Mouse (Mus musculus): ENCODE data around the gene Clip3.

Gene Clip3

DNA sequence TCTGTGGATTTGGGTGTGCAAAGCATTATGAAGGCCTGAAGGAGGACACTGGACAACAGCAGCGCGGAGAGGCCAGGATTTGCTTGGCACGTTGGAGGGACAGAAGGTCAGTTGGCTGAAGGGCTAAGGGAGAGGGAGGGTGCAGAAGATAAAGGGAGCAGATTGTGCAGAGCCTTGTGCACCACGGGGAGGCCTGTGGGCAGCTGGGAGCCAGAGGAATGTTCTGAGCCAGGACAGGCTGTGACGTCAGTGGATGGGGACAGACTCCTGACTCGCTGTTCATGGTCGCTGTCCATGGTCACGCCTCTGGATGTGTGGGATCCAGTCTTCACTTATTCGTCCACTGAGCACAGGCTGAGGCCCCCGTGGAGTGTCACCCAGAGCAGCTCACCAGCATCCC, 3.6 kb downstream of the Clip3 start:
- peak; percentile 94 to 95 for DNase-seq

DNA sequence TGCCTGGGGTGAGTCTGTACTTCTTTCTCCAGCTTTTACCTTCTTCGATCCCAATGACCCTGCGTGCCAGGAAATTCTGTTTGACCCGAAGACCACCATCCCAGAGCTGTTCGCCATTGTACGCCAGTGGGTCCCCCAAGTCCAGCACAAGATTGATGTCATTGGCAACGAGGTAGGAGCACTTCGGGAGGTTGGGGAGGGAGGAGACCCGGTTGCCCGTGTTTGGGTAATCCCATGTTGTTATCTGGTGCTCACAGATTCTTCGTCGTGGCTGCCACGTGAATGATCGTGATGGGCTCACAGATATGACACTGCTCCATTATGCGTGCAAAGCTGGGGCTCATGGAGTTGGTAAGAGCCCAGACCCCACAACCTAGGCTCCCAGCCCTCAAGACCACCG, 5.3 kb downstream of the Clip3 start:
- peak; percentile 20 to 22 for DNase-seq

DNA sequence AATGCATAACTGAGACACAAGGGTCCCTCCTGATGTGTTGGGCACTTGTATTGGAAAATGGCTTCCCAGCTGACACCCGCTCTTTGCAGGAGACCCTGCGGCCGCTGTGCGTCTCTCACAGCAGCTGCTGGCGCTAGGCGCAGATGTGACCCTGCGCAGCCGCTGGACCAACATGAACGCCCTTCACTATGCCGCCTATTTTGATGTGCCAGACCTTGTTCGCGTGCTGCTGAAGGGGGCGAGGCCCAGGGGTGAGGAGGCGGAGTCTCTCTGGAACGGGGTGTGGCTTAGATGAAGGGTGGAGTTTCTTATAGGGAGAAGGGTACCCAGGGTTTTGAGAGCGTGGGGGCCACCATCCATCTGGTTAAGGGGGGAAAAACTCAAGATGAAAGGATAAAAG, 5.7 kb downstream of the Clip3 start:
- peak; percentile 17 to 45 for DNase-seq

- DNase-seq, result peak; percentile 65 to 77
Observed at GRCm38 (mm10) chr7:30300914-30301313, 9.4 kb downstream of the Clip3 start.

GRCm38 (mm10) chr7:30306083-30306779, 14.7 kb downstream of the Clip3 start:
- peak in 1 of 2 experiments; percentile 30 for DNase-seq

- DNase-seq, result peak; percentile 92 to 94
Observed at GRCm38 (mm10) chr7:30308076-30309005, 16.8 kb downstream of the Clip3 start, which contains the start of gene Alkbh6. TSS of gene Alkbh6 (plus strand) at chr7:30308717.

DNA sequence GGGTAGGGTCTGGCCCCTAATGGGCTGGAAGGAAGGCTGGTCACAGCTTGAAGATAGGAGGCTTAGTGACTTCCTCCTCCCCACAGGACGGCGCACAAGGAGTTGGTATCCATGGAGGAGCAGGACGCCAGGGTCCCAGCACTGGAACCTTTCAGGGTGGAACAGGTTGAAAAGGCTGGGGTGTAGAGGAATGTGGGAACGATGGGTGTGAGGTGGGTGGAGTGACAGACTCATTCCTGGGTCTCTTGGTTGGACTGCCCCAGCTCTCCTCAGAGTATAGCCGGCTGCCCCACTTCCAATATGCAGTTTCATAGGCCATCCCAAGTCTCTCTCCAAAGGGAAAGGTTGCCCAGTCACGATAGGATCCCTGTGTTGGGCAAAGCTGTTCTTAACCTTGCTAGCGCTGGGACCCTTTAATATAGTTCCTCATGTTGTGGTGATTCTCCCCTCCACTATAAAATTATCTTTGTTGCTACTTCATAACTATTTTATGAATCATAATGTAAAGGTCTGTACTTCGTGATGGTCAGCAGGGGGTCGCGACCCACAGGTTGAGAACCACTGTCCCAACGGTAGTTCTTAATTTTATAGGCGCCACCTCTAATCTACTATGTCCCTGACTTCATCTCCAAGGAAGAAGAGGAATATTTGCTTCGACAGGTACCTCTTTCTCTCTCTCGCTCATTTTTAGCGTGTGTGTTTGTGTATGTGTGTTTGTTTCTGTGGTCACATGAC, 18.0 kb downstream of the Clip3 start:
- DNase-seq, result peak in 1 of 2 experiments; percentile 21

DNA sequence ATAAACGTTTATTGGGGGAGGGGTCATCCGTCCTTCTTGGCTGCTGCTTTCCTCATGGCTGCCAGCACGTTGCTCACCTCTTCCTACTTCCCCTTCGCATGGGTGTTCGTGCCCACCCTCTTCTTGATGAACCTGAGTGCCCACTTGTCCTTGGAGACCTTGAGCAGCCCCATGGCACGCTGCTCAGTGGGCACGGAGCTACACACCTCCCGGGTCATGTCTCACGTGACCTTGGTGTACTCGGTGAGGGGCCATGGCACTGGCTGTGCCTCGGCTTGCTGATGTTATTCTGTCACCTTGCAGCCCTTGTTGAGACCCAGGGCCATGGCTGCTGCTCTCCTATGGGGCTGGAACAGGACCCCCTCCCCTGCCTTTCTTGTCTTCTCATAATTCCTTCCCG, 18.6 kb downstream of the Clip3 start:
- no peak for DNase-seq

- DNase-seq, result peak in 1 of 2 experiments; percentile 27
Observed at GRCm38 (mm10) chr7:30313666-30314320, 22.3 kb downstream of the Clip3 start.

GRCm38 (mm10) chr7:30314721-30315155, 23.2 kb downstream of the Clip3 start, which contains the start of gene Syne4:
TSS of gene Syne4 (plus strand) at chr7:30314807.
- peak; percentile 56 to 65 for DNase-seq

DNA sequence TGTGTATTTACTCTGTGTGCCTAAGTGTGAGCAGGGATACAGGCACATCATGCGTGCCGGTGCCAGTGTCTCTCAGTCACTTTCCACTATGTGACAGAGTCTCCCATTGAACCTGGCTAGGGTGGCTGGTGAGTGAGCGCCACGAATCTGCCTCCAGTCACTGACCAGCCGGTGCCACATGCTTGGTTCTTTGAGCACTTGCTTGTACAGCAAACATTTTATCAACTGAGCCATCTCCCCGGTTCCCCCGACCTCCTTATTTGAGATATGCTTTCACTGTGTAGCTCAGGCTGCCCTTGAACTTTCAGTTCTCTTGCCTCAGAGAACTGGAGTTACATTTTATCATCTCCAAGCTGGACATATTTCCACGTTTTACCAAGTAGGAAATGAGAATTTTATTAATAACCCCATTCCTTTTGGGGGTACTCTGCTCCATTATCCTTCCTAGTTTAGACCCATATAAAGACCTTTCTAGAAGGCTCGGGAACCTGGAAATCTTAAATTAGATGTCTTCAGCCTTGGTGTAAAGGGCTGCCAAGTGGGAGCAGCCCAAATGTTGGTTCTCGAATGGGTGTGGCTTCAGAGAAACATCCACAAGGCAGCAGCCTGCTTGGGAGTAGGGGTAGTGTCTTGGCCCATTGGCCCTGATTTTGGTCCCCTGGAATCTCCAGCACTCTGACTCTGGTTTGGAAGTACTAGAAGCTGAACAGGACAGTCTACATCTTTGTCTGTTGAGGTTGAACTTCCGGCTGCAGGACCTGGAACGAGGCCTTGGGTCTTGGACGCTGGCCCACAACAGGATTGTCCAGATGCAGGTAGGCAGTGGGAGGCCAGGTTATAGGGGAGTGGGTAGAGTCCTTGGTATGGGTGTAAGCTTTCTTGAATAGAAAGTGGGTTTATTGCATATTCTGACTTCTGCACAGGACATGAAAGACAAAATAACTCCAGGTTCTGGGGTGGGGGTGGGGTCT, 24.3 kb downstream of the Clip3 start:
- DNase-seq, result peak in 1 of 2 experiments; percentile 19

DNA sequence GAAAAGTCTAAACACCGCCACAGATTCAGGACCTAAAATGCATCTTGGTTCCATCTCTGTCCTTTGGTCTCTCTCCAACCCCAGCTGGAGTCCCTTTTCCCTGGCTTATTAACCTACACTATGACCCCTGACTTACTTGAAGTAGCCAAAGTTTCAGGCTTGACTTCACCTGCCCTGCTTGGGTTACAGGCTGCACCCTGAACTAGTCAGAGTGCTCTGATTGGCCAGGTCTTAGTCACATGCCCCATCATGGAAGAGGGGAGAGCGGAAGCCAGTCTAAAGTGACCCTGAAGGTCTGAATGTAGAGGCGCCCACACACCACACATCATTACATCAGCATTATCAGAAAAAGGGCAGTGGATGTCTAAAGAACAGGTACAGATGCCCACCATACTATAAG, 26.6 kb downstream of the Clip3 start:
- DNase-seq, result no peak

- peak; percentile 6 to 12 for DNase-seq
Observed at GRCm38 (mm10) chr7:30320946-30321345, 29.4 kb downstream of the Clip3 start.

DNA sequence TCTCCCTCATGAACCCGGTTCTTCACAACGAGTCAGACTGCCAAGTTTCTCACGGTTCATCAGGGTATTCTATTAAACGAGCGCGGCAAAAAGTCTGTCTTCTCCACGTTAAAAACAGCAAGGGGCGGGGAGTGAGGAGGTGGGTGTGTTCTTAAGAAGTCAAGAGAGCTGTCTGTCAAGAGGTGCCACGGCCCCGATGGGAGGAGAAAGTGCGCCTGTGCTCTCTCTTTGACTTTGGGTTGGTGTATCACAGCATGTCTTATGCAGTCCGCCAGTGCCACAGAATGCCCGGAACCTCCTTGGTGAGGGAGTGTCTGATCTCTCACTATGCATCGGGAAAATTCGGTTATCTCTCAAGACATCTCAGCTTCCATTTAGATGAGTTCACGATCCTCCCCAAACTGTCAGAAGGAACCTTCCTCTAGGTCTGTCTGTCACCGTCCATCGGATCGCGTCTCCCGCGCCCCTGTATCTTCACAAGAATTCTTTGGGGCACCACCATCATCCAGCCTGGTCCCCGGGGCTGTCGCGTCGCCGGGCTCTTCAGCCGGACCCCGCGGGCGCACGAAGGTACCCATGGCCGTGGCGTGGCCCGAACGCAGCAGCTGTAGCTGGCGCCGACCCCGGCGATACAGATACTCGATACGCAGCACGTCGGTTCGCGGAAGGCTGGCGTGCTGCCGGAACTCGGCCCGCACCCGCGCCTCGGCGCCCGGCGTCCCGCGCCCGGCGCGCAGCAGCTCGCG, 30.2 kb downstream of the Clip3 start, which contains the start of gene E130208F15Rik:
Gene E130208F15Rik (plus strand): TSS at position 202 of the 746 bp plus-strand sequence.
- peak; percentile 77 to 83 for DNase-seq

DNA sequence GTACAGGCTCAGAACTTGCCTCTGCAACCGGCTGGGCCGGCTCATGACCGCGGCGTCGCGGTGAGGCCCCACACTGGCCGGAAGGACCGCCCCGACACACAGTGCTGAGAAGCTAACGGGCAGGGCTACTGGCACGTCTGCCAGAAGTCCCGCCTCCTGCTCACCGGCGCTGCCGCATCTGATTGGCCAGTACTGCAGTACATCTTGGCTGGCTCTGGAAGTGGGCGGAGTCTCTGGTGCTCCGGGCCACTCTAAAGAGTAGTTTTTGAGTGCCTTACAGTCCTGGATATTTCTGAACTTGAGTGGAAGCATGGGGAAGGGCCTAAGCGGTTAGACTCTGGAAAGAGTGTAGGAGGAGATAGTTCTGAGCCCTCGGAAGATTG, 30.7 kb downstream of the Clip3 start:
- peak; percentile 97 to 99 for DNase-seq

DNA sequence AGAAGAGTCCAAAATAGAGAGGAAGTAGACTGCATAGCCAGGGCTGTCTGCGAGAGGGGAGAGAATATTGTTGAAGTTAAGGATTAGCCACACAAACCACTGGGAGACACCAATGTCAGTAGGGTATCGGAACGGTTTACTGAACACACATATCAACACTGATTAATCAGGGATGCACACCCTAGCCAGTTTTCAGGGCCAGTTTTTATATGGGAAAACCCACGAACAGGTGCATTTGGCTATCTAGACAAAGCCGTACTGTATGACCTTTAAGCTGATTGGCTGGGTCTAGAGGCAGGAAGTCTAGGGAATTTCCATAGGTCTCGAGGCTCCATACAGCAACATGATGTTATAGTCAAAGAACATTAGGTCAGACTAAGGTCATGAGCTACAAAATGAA, 31.3 kb downstream of the Clip3 start:
- no peak for DNase-seq

DNA sequence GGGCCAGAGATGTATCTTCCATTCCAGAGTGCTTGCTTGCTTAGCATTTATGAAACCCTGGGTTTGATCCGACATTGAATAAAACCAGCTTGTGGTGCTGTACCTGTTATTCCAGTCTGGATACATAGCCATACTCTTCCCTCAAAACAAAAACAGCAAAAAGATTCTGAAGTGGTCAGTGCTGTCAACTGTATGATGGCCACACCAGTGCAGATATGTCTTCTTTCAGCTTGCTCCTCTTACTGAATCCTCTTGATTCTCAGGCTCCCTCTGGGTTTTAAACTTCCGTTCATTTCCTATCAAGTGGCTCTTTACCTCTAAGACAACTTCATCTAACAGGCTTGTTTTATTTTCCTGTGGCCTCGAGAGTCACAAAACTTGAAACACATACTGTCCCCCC, 32.3 kb downstream of the Clip3 start, which contains the start of gene Sdhaf1:
Gene Sdhaf1 (minus strand): TSS at position 101 of the 400 bp plus-strand sequence.
- no peak for DNase-seq

- DNase-seq, result peak in 1 of 2 experiments; percentile 17
Observed at GRCm38 (mm10) chr7:30324300-30324944, 32.9 kb downstream of the Clip3 start.

- peak in 1 of 2 experiments; percentile 72 for DNase-seq
Observed at GRCm38 (mm10) chr7:30325364-30325763, 33.8 kb downstream of the Clip3 start.

All from cerebellum, postnatal 25 days (tissue).